Mouse (Mus musculus) C2C12 (cell line): ENCODE measurements around the gene Gas7.

Experiments
- CTCF ChIP-seq: IDR thresholded peaks from one replicate; pipeline ENCODE4 v1.5.1; 2011; ENCODE audit not compliant: control insufficient read depth, insufficient read depth, insufficient read length
- FOSL1 ChIP-seq: IDR thresholded peaks from one replicate; pipeline ENCODE4 v1.8.0; 2011; ENCODE audit warnings: mild to moderate bottlenecking, low read length; ENCODE audit not compliant: poor library complexity, insufficient read depth, severe bottlenecking
- MAX ChIP-seq: IDR thresholded peaks from one replicate; pipeline ENCODE4 v1.6.1; 2011; ENCODE audit warnings: mild to moderate bottlenecking, control low read depth
- MYOD1 ChIP-seq: IDR thresholded peaks from one replicate; pipeline ENCODE4 v1.6.1; 2011; ENCODE audit warnings: low read depth; ENCODE audit not compliant: control insufficient read depth, insufficient read length
- USF1 ChIP-seq: IDR thresholded peaks from one replicate; pipeline ENCODE4 v1.6.1; 2011; ENCODE audit warnings: low read depth, mild to moderate bottlenecking, control low read depth, moderate library complexity

GRCm38 (mm10) chr11:67663437-67663836 lies 208.2 kb downstream of the Gas7 start:
- no peak for TF ChIP-seq CTCF
- no peak for TF ChIP-seq USF1
- no peak for TF ChIP-seq MYOD1
- TF ChIP-seq FOSL1 = no peak
- no peak for TF ChIP-seq MAX
